Comparison of ENCODE assay signal across 8 mouse cellular contexts in the genomic region with DNA sequence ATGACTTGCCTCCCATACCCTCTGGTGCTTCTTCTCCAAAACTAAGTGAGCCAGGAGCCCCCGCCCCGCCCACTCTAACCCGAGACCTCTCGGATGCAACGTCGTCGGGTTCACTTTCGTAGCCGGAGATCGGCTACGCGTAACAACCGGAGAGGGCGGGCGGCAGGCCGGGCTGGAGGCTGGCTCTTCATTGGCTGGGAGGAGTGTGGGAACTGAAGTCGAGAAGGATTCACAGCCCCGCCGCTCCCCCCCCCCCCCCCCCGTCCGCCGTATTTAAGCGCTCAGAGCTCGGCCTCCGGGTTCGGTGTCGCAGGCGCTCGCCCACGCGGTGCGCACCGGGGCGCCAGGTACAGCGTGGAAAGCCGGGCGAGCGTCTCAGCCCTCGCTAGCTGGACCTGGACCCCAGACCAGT. TPM values are rescaled to one million over a fixed set of nuclear protein-coding genes. Genes with fewer than 3 reads are reported as not detected.
DNase-seq lines count a peak whose midpoint lies in the region; ATAC-seq and TF ChIP-seq lines count a peak whose summit lies in the region.

A gene (plus strand): TSS at position 304 of the 412 bp plus-strand sequence.

- H3K4me3 ChIP-seq in embryonic facial prominence, embryonic 12.5 days = peak within 1 kb of the TSS; percentile 48
- H3K4me3 ChIP-seq in kidney, adult 2 months (ENCODE audit: insufficient read depth, low read depth, low read length) = peak within 1 kb of the TSS; percentile 79
- peak within 1 kb of the TSS; percentile 65 for H3K4me3 ChIP-seq in liver, embryonic 15.5 days (replicated peaks)

- no peak for TF ChIP-seq POLR2A in kidney, adult 2 months (IDR thresholded peaks at IDR 0.05; ENCODE audit: low read depth, low read length)

- TF ChIP-seq CTCF in kidney, adult 2 months (conservative IDR thresholded peaks at IDR 0.05; ENCODE audit: insufficient read depth, insufficient read length, low read depth, low read length) = no peak

- ATAC-seq in embryonic facial prominence, embryonic 12.5 days (ENCODE audit: insufficient number of reproducible peaks, insufficient read depth, low FRiP score, low TSS enrichment) = peak; percentile 58; the same call in 1 of the 2 replicates
- ATAC-seq in liver, embryonic 15.5 days (ENCODE audit: insufficient read depth) = peak; percentile 77

- no peaks in the 10 kb centered on the region for H3K36me3 ChIP-seq in embryonic facial prominence, embryonic 12.5 days
- no peaks in the 10 kb centered on the region for H3K36me3 ChIP-seq in kidney, adult 2 months (ENCODE audit: control insufficient read depth, insufficient read depth, low read length)
- H3K36me3 ChIP-seq in liver, embryonic 15.5 days (replicated peaks) = no peaks in the 10 kb centered on the region

- no peak within 1 kb of the TSS for H3K27ac ChIP-seq in embryonic facial prominence, embryonic 12.5 days
- peak within 1 kb of the TSS; percentile 75 for H3K27ac ChIP-seq in kidney, adult 2 months (ENCODE audit: insufficient read depth, low read depth, low read length)
- H3K27ac ChIP-seq in liver, embryonic 15.5 days (replicated peaks) = peak within 1 kb of the TSS; percentile 70

- H3K4me2 ChIP-seq in embryonic facial prominence, embryonic 12.5 days (replicated peaks) = peak within 1 kb of the TSS; percentile 95
- peak within 1 kb of the TSS; percentile 90 for H3K4me2 ChIP-seq in liver, embryonic 15.5 days

- peaks cover 25% of the 10 kb centered on the region for H3K27me3 ChIP-seq in embryonic facial prominence, embryonic 12.5 days
- no peaks in the 10 kb centered on the region for H3K27me3 ChIP-seq in kidney, adult 2 months (replicated peaks; ENCODE audit: control insufficient read depth, insufficient read depth, low read length)
- peaks cover 70% of the 10 kb centered on the region for H3K27me3 ChIP-seq in liver, embryonic 15.5 days

- under 1% methylated on average over 39 of the region's 39 CpGs for WGBS in embryonic facial prominence, embryonic 12.5 days
- under 1% methylated on average over 39 of the region's 39 CpGs for WGBS in kidney, adult 2 months
- under 1% methylated on average over 34 of the region's 39 CpGs for WGBS in liver, embryonic 15.5 days (ENCODE audit: insufficient replicate concordance)

- H3K4me1 ChIP-seq in embryonic facial prominence, embryonic 12.5 days = peaks cover 13% of the 10 kb centered on the region
- 0 out of 2 replicates have a peak, but pooled peaks cover 2% of the 10 kb centered on the region for H3K4me1 ChIP-seq in kidney, adult 2 months (ENCODE audit: control insufficient read depth, insufficient read depth, low read length)
- peaks cover 63% of the 10 kb centered on the region for H3K4me1 ChIP-seq in liver, embryonic 15.5 days (replicated peaks)

- peak within 1 kb of the TSS; percentile 54 for H3K9ac ChIP-seq in embryonic facial prominence, embryonic 12.5 days
- peak within 1 kb of the TSS; percentile 61 for H3K9ac ChIP-seq in liver, embryonic 15.5 days

- DNase-seq in CD8-positive naive resting alpha-beta T cell, adult 2 months (ENCODE audit: low read depth in 2 of 2, low spot score in 2 of 2) = peak; percentile 26 to 36
- peak; percentile 75 for DNase-seq in adrenal gland, postnatal 25 days
- peak; percentile 75 to 82 for DNase-seq in heart, adult 9 months (ENCODE audit: low spot score in 2 of 2)
- peak; percentile 82 for DNase-seq in kidney, adult 2 months
- DNase-seq in natural killer cell, adult 2 months (ENCODE audit: low spot score in 2 of 2) = peak; percentile 33 to 56
- DNase-seq in thymus, adult 18-20 months = peak; percentile 59 to 68

- no peaks in the 10 kb centered on the region for H3K9me3 ChIP-seq in embryonic facial prominence, embryonic 12.5 days
- H3K9me3 ChIP-seq in liver, embryonic 15.5 days (replicated peaks) = no peaks in the 10 kb centered on the region

RNA-seq across cellular contexts. Expression of the gene that starts here (rescaled TPM):
- 3.5 and 3.7 TPM in 2 replicates for total RNA-seq in adrenal gland, postnatal 25 days (2021)
- 2.0 and 3.1 TPM in 2 replicates for polyA plus RNA-seq in embryonic facial prominence, embryonic 12.5 days (2016; fragmentation: Nextera tagmentation; extraction: Ambion mirVana)
- 1.7 and 1.9 TPM in 2 replicates for polyA plus RNA-seq in kidney, adult 2 months (2012; rRNA removed)
- polyA plus RNA-seq in liver, embryonic 15.5 days (2015; fragmentation: Nextera tagmentation; extraction: Ambion mirVana) = 1.1 and 1.3 TPM in 2 replicates

Comparison
In these comparisons a context has a peak if more than half of its experiments do, and no peak if none do; other contexts are left out.
1. DNase-seq: peak in every context shown above with its lines; median percentile 82 in kidney, adult 2 months; 78 in heart, adult 9 months; 75 in adrenal gland, postnatal 25 days; 64 in thymus, adult 18-20 months; 44 in natural killer cell, adult 2 months; 31 in CD8-positive naive resting alpha-beta T cell, adult 2 months.